Mouse (Mus musculus): ENCODE results near the gene Adam15. TPM values are rescaled to one million over a fixed set of nuclear protein-coding genes. Genes with fewer than 3 reads are reported as not detected.

Gene Adam15
- polyA plus RNA-seq, 1 experiment: 78.4 TPM

DNA sequence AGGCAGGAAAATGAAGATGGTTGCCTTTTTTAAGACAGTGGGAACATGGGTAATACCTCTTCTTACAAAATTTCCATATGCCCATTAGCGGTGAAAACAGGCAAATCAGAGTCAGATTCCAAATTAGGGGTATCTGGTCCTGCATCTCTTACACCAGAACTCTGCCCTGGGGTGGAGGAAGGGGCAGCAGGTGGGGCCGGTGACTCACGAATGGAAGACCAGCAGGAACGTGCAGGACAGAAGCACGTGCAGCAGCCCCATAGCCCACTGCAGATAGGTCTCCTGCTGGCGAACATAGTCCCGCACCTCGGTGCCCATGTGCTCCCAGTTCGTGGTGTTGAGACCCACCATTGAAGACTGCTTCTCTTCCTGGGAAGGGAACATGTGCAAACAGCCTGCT lies 6.2 kb upstream of the Adam15 start:
- no peak overlapping the region for H3K4me3 ChIP-seq
- no peaks in the 10 kb centered on the region for H3K36me3 ChIP-seq (ENCODE audit: control insufficient read depth, insufficient read depth)
- H3ac ChIP-seq (ENCODE audit: control insufficient read depth, insufficient read length): no peak overlapping the region
- H3K27me3 ChIP-seq (ENCODE audit: control insufficient read depth, insufficient read depth, insufficient read length): peaks cover 9% of the 10 kb centered on the region
- TF ChIP-seq POLR2AphosphoS2 (IDR thresholded peaks at IDR 0.05; ENCODE audit: insufficient read length, low read depth) (no peak), REST (IDR thresholded peaks at IDR 0.05; ENCODE audit: insufficient read depth, insufficient read length) (no peak), SRF (IDR thresholded peaks at IDR 0.05; ENCODE audit: control insufficient read depth, insufficient read length, low read depth) (no peak), POLR2A (IDR thresholded peaks at IDR 0.05; ENCODE audit: insufficient read length, low read depth) (no peak), MAX (IDR thresholded peaks at IDR 0.05; ENCODE audit: low read depth) (no peak), TCF3 (IDR thresholded peaks at IDR 0.05; ENCODE audit: insufficient read length, low read depth) (no peak), TCF12 (IDR thresholded peaks at IDR 0.05; ENCODE audit: insufficient read depth, poor library complexity, severe bottlenecking) (no peak), MYOD1 (IDR thresholded peaks at IDR 0.05; ENCODE audit: control insufficient read depth in 1 of 3, insufficient read length in 2 of 3, low read depth in 2 of 3) (no peak), E2F4 (IDR thresholded peaks at IDR 0.05; ENCODE audit: insufficient read depth) (no peak), CEBPB (IDR thresholded peaks at IDR 0.05; ENCODE audit: insufficient read depth, poor library complexity, severe bottlenecking) (no peak), MYOG (IDR thresholded peaks at IDR 0.05; ENCODE audit: control insufficient read depth in 1 of 3, insufficient read depth in 1 of 3, insufficient read length in 2 of 3, low read depth in 2 of 3) (no peak), USF1 (IDR thresholded peaks at IDR 0.05; ENCODE audit: low read depth) (no peak)
- H3K79me2 ChIP-seq (ENCODE audit: control insufficient read depth, insufficient read depth): no peaks in the 10 kb centered on the region
- H3K4me2 ChIP-seq (ENCODE audit: low read depth): no peak overlapping the region

DNA sequence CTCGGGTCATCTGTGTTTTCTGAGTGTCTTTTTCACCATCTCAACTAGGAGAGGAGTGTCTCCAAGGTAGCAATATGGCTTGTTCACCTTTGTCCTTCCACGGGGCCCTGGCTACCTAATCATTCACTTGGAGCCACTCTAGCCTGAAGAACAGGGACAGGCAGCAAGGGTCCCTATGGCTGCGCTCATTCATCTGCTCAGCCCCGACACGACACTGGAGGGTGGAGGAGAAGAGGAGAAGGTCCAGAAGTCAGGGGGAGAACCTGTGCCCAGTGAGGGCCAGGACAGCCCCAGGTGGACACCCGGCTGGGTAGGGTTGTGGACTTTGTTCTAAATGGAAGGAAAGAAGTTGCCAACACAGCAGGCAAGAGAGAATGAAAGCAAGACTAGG lies 5.7 kb upstream of the Adam15 start:
- no peak overlapping the region for H3K4me2 ChIP-seq (ENCODE audit: low read depth)

DNA sequence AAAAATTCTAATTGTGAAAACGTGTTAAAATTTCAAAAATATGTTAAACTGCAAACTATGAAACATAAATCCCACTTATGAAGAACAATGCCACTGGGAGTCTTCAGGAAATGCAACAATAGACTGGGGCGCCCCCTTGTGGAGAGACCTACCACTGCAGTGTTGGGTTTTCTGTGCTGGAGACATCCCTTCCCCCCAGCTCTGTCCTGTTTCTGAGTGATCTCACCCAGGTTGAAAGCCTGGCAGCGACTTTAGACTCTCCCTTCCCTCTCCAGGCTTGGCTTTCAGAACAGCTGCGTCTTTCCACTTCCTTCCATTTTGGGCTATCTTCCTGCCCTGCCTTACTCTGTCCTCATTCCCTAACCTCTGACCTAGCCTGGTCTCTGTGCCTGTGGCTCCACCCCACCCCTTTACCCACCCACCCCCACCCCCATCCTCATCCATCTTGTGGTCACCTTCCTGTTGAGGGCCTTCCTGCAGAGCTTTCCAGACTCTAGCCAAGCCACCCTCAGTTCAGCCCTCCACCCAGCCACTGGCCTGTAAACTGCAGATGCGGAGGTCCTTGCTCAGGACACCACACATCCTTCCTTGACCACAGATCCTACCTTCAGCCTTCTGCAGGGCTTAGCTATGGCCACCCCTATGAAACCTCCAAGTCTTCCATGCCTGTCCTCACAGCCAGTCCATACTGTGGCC lies 5.2 kb upstream of the Adam15 start:
- Histone ChIP-seq H3K4me3 (no peak overlapping the region), H3ac (ENCODE audit: control insufficient read depth, insufficient read length) (no peak overlapping the region), H3K27me3 (ENCODE audit: control insufficient read depth, insufficient read depth, insufficient read length) (peaks cover 9% of the 10 kb centered on the region), H3K36me3 (ENCODE audit: control insufficient read depth, insufficient read depth) (no peaks in the 10 kb centered on the region), H3K79me2 (ENCODE audit: control insufficient read depth, insufficient read depth) (no peaks in the 10 kb centered on the region), H3K4me2 (ENCODE audit: low read depth) (peak overlapping the region; percentile 4)
- TF ChIP-seq REST (IDR thresholded peaks at IDR 0.05; ENCODE audit: insufficient read depth, insufficient read length) (no peak), TCF12 (IDR thresholded peaks at IDR 0.05; ENCODE audit: insufficient read depth, poor library complexity, severe bottlenecking) (no peak), MYOG (IDR thresholded peaks at IDR 0.05; ENCODE audit: control insufficient read depth in 1 of 3, insufficient read depth in 1 of 3, insufficient read length in 2 of 3, low read depth in 2 of 3) (no peak), USF1 (IDR thresholded peaks at IDR 0.05; ENCODE audit: low read depth) (no peak), CEBPB (IDR thresholded peaks at IDR 0.05; ENCODE audit: insufficient read depth, poor library complexity, severe bottlenecking) (no peak), MAX (IDR thresholded peaks at IDR 0.05; ENCODE audit: low read depth) (no peak), TCF3 (IDR thresholded peaks at IDR 0.05; ENCODE audit: insufficient read length, low read depth) (no peak), POLR2A (IDR thresholded peaks at IDR 0.05; ENCODE audit: insufficient read length, low read depth) (no peak), MYOD1 (IDR thresholded peaks at IDR 0.05; ENCODE audit: control insufficient read depth in 1 of 3, insufficient read length in 2 of 3, low read depth in 2 of 3) (no peak), SRF (IDR thresholded peaks at IDR 0.05; ENCODE audit: control insufficient read depth, insufficient read length, low read depth) (no peak), E2F4 (IDR thresholded peaks at IDR 0.05; ENCODE audit: insufficient read depth) (no peak), POLR2AphosphoS2 (IDR thresholded peaks at IDR 0.05; ENCODE audit: insufficient read length, low read depth) (no peak)

More for the DNA sequence above, 5.7 kb upstream of the Adam15 start:
- peaks cover 9% of the 10 kb centered on the region for H3K27me3 ChIP-seq (ENCODE audit: control insufficient read depth, insufficient read depth, insufficient read length)
- no peak overlapping the region for H3K4me3 ChIP-seq
- no peaks in the 10 kb centered on the region for H3K36me3 ChIP-seq (ENCODE audit: control insufficient read depth, insufficient read depth)
- H3ac ChIP-seq (ENCODE audit: control insufficient read depth, insufficient read length): no peak overlapping the region
- H3K79me2 ChIP-seq (ENCODE audit: control insufficient read depth, insufficient read depth): no peaks in the 10 kb centered on the region
- TF ChIP-seq MAX (IDR thresholded peaks at IDR 0.05; ENCODE audit: low read depth) (no peak), POLR2A (IDR thresholded peaks at IDR 0.05; ENCODE audit: insufficient read length, low read depth) (no peak), SRF (IDR thresholded peaks at IDR 0.05; ENCODE audit: control insufficient read depth, insufficient read length, low read depth) (no peak), TCF12 (IDR thresholded peaks at IDR 0.05; ENCODE audit: insufficient read depth, poor library complexity, severe bottlenecking) (no peak), MYOG (IDR thresholded peaks at IDR 0.05; ENCODE audit: control insufficient read depth in 1 of 3, insufficient read depth in 1 of 3, insufficient read length in 2 of 3, low read depth in 2 of 3) (no peak), E2F4 (IDR thresholded peaks at IDR 0.05; ENCODE audit: insufficient read depth) (no peak), POLR2AphosphoS2 (IDR thresholded peaks at IDR 0.05; ENCODE audit: insufficient read length, low read depth) (no peak), TCF3 (IDR thresholded peaks at IDR 0.05; ENCODE audit: insufficient read length, low read depth) (no peak), MYOD1 (IDR thresholded peaks at IDR 0.05; ENCODE audit: control insufficient read depth in 1 of 3, insufficient read length in 2 of 3, low read depth in 2 of 3) (no peak)

DNA sequence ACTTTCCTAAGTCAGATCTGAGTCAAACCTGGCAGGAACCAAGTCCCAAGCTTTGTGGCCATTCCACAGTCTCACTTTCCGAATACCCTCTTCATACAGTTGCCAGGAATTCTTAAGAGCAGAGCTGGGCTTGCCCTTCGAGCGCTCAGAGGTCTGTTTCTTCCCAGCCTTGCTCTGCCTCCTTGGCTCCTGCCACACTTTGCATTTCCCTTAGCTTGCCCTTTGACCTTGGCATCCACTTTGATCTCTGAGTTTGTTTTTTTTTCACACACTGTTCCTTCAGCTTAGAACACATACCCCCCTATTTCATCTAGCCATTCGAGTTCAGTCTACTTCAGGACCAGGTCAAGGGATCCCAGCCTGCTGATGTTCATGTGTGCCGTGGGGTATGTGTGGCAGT lies 1.5 kb upstream of the Adam15 start:
- Histone ChIP-seq H3K36me3 (ENCODE audit: control insufficient read depth, insufficient read depth) (no peaks in the 10 kb centered on the region), H3K27me3 (ENCODE audit: control insufficient read depth, insufficient read depth, insufficient read length) (peaks cover 4% of the 10 kb centered on the region), H3K79me2 (ENCODE audit: control insufficient read depth, insufficient read depth) (no peaks in the 10 kb centered on the region), H3ac (ENCODE audit: control insufficient read depth, insufficient read length) (no peak overlapping the region), H3K4me2 (ENCODE audit: low read depth) (no peak overlapping the region), H3K4me3 (no peak overlapping the region)
- TF ChIP-seq TCF12 (IDR thresholded peaks at IDR 0.05; ENCODE audit: insufficient read depth, poor library complexity, severe bottlenecking): no peak
- TF ChIP-seq E2F4 (IDR thresholded peaks at IDR 0.05; ENCODE audit: insufficient read depth): no peak
- no peak for TF ChIP-seq POLR2AphosphoS2 (IDR thresholded peaks at IDR 0.05; ENCODE audit: insufficient read length, low read depth)
- TF ChIP-seq POLR2A (IDR thresholded peaks at IDR 0.05; ENCODE audit: insufficient read length, low read depth): no peak
- no peak for TF ChIP-seq USF1 (IDR thresholded peaks at IDR 0.05; ENCODE audit: low read depth)
